Mouse (Mus musculus): ENCODE data around the gene Tmbim4. TPM values are rescaled to one million over a fixed set of nuclear protein-coding genes. Genes with fewer than 3 reads are reported as not detected.

The Tmbim4 gene
- polyA plus RNA-seq, 1 experiment from 2014 or later, result 110 TPM

GRCm38 (mm10) chr10:120220776-120221175, 19.4 kb downstream of the Tmbim4 start:
- H3K27ac ChIP-seq (ENCODE audit: low read length), result no peak overlapping the region
- no peak for ATAC-seq (ENCODE audit: insufficient number of reproducible peaks, insufficient read depth, low FRiP score, low read depth)
- H3K9ac ChIP-seq (replicated peaks; ENCODE audit: low read depth, low read length), result no peak overlapping the region
- H3K4me1 ChIP-seq (ENCODE audit: control insufficient read depth, insufficient read depth, low read length), result no peaks in the 10 kb centered on the region
- no peak overlapping the region for H3K4me3 ChIP-seq (ENCODE audit: low read depth, low read length)
- H3K36me3 ChIP-seq (ENCODE audit: control insufficient read depth, insufficient read depth, low read length), result peaks cover 5% of the 10 kb centered on the region; the same call in 1 of the 2 replicates
- no peak overlapping the region for H3K4me2 ChIP-seq (replicated peaks; ENCODE audit: low read depth, low read length)
- H3K27me3 ChIP-seq (ENCODE audit: control insufficient read depth, insufficient read depth, low read length), result no peaks in the 10 kb centered on the region
- H3K9me3 ChIP-seq (ENCODE audit: control insufficient read depth, low read depth, low read length), result no peaks in the 10 kb centered on the region
- 58% methylated on average over 7 of the region's 7 CpGs for WGBS

GRCm38 (mm10) chr10:120226871-120227661, 25.7 kb downstream of the Tmbim4 start, which contains the start of gene Llph:
Gene Llph (plus strand): TSS chr10:120227070.
- Histone ChIP-seq H3K4me1 (ENCODE audit: control insufficient read depth, insufficient read depth, low read length) (peaks cover 10% of the 10 kb centered on the region; the same call in 1 of the 2 replicates), H3K4me3 (ENCODE audit: low read depth, low read length) (peak within 1 kb of the TSS; percentile 98), H3K4me2 (replicated peaks; ENCODE audit: low read depth, low read length) (peak within 1 kb of the TSS; percentile 97), H3K27ac (ENCODE audit: low read length) (peak within 1 kb of the TSS; percentile 39; the same call in 1 of the 2 replicates), H3K27me3 (ENCODE audit: control insufficient read depth, insufficient read depth, low read length) (no peaks in the 10 kb centered on the region), H3K9ac (replicated peaks; ENCODE audit: low read depth, low read length) (peak within 1 kb of the TSS; percentile 90), H3K9me3 (ENCODE audit: control insufficient read depth, low read depth, low read length) (no peaks in the 10 kb centered on the region), H3K36me3 (ENCODE audit: control insufficient read depth, insufficient read depth, low read length) (peaks cover 10% of the 10 kb centered on the region)
- WGBS, result under 1% methylated on average over 57 of the region's 57 CpGs
- ATAC-seq (ENCODE audit: insufficient number of reproducible peaks, insufficient read depth, low FRiP score, low read depth), result peak; percentile 89

GRCm38 (mm10) chr10:120231718-120232117, 30.3 kb downstream of the Tmbim4 start:
- WGBS, result 35% methylated on average over 5 of the region's 5 CpGs
- Histone ChIP-seq H3K4me3 (ENCODE audit: low read depth, low read length) (no peak overlapping the region), H3K4me1 (ENCODE audit: control insufficient read depth, insufficient read depth, low read length) (peaks cover 10% of the 10 kb centered on the region; the same call in 1 of the 2 replicates), H3K9ac (replicated peaks; ENCODE audit: low read depth, low read length) (no peak overlapping the region), H3K36me3 (ENCODE audit: control insufficient read depth, insufficient read depth, low read length) (peaks cover 10% of the 10 kb centered on the region), H3K27me3 (ENCODE audit: control insufficient read depth, insufficient read depth, low read length) (no peaks in the 10 kb centered on the region), H3K9me3 (ENCODE audit: control insufficient read depth, low read depth, low read length) (no peaks in the 10 kb centered on the region), H3K4me2 (replicated peaks; ENCODE audit: low read depth, low read length) (no peak overlapping the region), H3K27ac (ENCODE audit: low read length) (no peak overlapping the region)
- ATAC-seq (ENCODE audit: insufficient number of reproducible peaks, insufficient read depth, low FRiP score, low read depth), result no peak

GRCm38 (mm10) chr10:120233655-120234367, 32.4 kb downstream of the Tmbim4 start:
- Histone ChIP-seq H3K4me1 (ENCODE audit: control insufficient read depth, insufficient read depth, low read length) (no peaks in the 10 kb centered on the region), H3K4me2 (replicated peaks; ENCODE audit: low read depth, low read length) (peak overlapping the region; percentile 23; the same call in 1 of the 2 replicates), H3K9me3 (ENCODE audit: control insufficient read depth, low read depth, low read length) (no peaks in the 10 kb centered on the region), H3K27me3 (ENCODE audit: control insufficient read depth, insufficient read depth, low read length) (no peaks in the 10 kb centered on the region), H3K4me3 (ENCODE audit: low read depth, low read length) (no peak overlapping the region), H3K36me3 (ENCODE audit: control insufficient read depth, insufficient read depth, low read length) (peaks cover 10% of the 10 kb centered on the region), H3K9ac (replicated peaks; ENCODE audit: low read depth, low read length) (no peak overlapping the region), H3K27ac (ENCODE audit: low read length) (no peak overlapping the region)
- peak; percentile 38; the same call in 1 of the 2 replicates for ATAC-seq (ENCODE audit: insufficient number of reproducible peaks, insufficient read depth, low FRiP score, low read depth)
- WGBS, result 27% methylated on average over 18 of the region's 18 CpGs

GRCm38 (mm10) chr10:120236855-120237254, 35.5 kb downstream of the Tmbim4 start:
- WGBS, result 73% methylated on average over 9 of the region's 9 CpGs
- H3K4me1 ChIP-seq (ENCODE audit: control insufficient read depth, insufficient read depth, low read length), result no peaks in the 10 kb centered on the region
- ATAC-seq (ENCODE audit: insufficient number of reproducible peaks, insufficient read depth, low FRiP score, low read depth), result no peak
- H3K27me3 ChIP-seq (ENCODE audit: control insufficient read depth, insufficient read depth, low read length), result no peaks in the 10 kb centered on the region
- no peak overlapping the region for H3K9ac ChIP-seq (replicated peaks; ENCODE audit: low read depth, low read length)
- H3K27ac ChIP-seq (ENCODE audit: low read length), result no peak overlapping the region
- no peaks in the 10 kb centered on the region for H3K36me3 ChIP-seq (ENCODE audit: control insufficient read depth, insufficient read depth, low read length)
- H3K4me3 ChIP-seq (ENCODE audit: low read depth, low read length), result no peak overlapping the region
- H3K4me2 ChIP-seq (replicated peaks; ENCODE audit: low read depth, low read length), result no peak overlapping the region
- no peaks in the 10 kb centered on the region for H3K9me3 ChIP-seq (ENCODE audit: control insufficient read depth, low read depth, low read length)

- no peak overlapping the region for H3K27ac ChIP-seq (ENCODE audit: low read length)
- no peak for ATAC-seq (ENCODE audit: insufficient number of reproducible peaks, insufficient read depth, low FRiP score, low read depth)
- WGBS, result 83% methylated on average over 8 of the region's 8 CpGs
Measured at GRCm38 (mm10) chr10:120238241-120238640, 36.9 kb downstream of the Tmbim4 start.

GRCm38 (mm10) chr10:120239476-120239875, 38.1 kb downstream of the Tmbim4 start:
- Histone ChIP-seq H3K4me1 (ENCODE audit: control insufficient read depth, insufficient read depth, low read length) (no peaks in the 10 kb centered on the region), H3K9ac (replicated peaks; ENCODE audit: low read depth, low read length) (no peak overlapping the region), H3K27ac (ENCODE audit: low read length) (no peak overlapping the region), H3K36me3 (ENCODE audit: control insufficient read depth, insufficient read depth, low read length) (no peaks in the 10 kb centered on the region), H3K4me3 (ENCODE audit: low read depth, low read length) (no peak overlapping the region), H3K4me2 (replicated peaks; ENCODE audit: low read depth, low read length) (no peak overlapping the region), H3K27me3 (ENCODE audit: control insufficient read depth, insufficient read depth, low read length) (no peaks in the 10 kb centered on the region), H3K9me3 (ENCODE audit: control insufficient read depth, low read depth, low read length) (no peaks in the 10 kb centered on the region)
- no peak for ATAC-seq (ENCODE audit: insufficient number of reproducible peaks, insufficient read depth, low FRiP score, low read depth)
- 59% methylated on average over 6 of the region's 6 CpGs for WGBS

More at GRCm38 (mm10) chr10:120238241-120238640, 36.9 kb downstream of the Tmbim4 start:
- H3K9me3 ChIP-seq (ENCODE audit: control insufficient read depth, low read depth, low read length), result no peaks in the 10 kb centered on the region
- no peak overlapping the region for H3K4me3 ChIP-seq (ENCODE audit: low read depth, low read length)
- H3K9ac ChIP-seq (replicated peaks; ENCODE audit: low read depth, low read length), result no peak overlapping the region
- no peaks in the 10 kb centered on the region for H3K36me3 ChIP-seq (ENCODE audit: control insufficient read depth, insufficient read depth, low read length)
- no peak overlapping the region for H3K4me2 ChIP-seq (replicated peaks; ENCODE audit: low read depth, low read length)
- H3K27me3 ChIP-seq (ENCODE audit: control insufficient read depth, insufficient read depth, low read length), result no peaks in the 10 kb centered on the region
- no peaks in the 10 kb centered on the region for H3K4me1 ChIP-seq (ENCODE audit: control insufficient read depth, insufficient read depth, low read length)

GRCm38 (mm10) chr10:120242421-120242820, 41.0 kb downstream of the Tmbim4 start:
- Histone ChIP-seq H3K4me3 (ENCODE audit: low read depth, low read length) (no peak overlapping the region), H3K9ac (replicated peaks; ENCODE audit: low read depth, low read length) (no peak overlapping the region), H3K27me3 (ENCODE audit: control insufficient read depth, insufficient read depth, low read length) (no peaks in the 10 kb centered on the region), H3K9me3 (ENCODE audit: control insufficient read depth, low read depth, low read length) (no peaks in the 10 kb centered on the region), H3K27ac (ENCODE audit: low read length) (no peak overlapping the region), H3K4me1 (ENCODE audit: control insufficient read depth, insufficient read depth, low read length) (peaks cover 4% of the 10 kb centered on the region; the same call in 1 of the 2 replicates), H3K4me2 (replicated peaks; ENCODE audit: low read depth, low read length) (no peak overlapping the region), H3K36me3 (ENCODE audit: control insufficient read depth, insufficient read depth, low read length) (no peaks in the 10 kb centered on the region)
- WGBS, result 59% methylated on average over 6 of the region's 6 CpGs
- ATAC-seq (ENCODE audit: insufficient number of reproducible peaks, insufficient read depth, low FRiP score, low read depth), result no peak
